Mouse (Mus musculus) kidney, postnatal 14 days (tissue): ENCODE measurements around the gene Mllt6.
A peak's percentile ranks its signal among the peaks of the same experiment; 100 is the strongest.
"Not testable (repeated sequence)": the region's sequence is repeated elsewhere in the genome, so short reads cannot be mapped to it uniquely, and the experiment has no call there.

Experiments used
- DNase-seq: peaks from one replicate; pipeline ENCODE4 v3.0.0; 2022; ENCODE audit warnings: mixed read lengths

Gene Mllt6

GRCm38 (mm10) chr11:97697199-97697890, 34.1 kb downstream of the Mllt6 start:
- DNase-seq = no peak

DNA sequence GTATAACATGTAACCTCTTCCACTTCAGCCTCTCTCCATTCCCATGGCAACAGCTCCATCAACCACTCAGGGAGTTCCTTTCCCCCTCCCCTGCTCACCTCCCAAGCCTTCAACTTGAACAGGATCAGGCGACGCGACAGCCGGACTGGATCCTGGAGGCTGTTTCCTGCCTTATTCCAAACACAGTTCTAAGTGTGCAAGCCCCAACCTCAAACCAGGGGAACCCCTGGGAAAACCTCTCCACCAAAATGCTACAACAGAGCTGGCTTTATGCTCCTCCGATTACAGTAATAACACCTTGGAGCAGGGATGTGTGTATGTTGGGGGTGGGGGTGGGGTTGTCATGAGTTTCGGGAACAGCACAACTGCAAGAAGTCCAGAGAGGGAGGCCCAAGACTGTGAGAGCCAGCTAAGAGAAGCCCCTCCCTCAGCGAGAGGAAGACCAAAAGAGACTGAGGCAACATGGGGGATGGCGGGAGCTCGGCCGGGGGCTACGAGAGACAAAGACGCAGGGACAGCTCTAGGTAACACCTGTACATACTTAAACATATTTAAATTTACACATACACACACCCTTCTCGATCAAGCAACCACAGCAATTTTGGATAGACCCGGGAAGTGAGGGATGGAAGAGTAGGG, 34.8 kb downstream of the Mllt6 start:
- DNase-seq = no peak

DNA sequence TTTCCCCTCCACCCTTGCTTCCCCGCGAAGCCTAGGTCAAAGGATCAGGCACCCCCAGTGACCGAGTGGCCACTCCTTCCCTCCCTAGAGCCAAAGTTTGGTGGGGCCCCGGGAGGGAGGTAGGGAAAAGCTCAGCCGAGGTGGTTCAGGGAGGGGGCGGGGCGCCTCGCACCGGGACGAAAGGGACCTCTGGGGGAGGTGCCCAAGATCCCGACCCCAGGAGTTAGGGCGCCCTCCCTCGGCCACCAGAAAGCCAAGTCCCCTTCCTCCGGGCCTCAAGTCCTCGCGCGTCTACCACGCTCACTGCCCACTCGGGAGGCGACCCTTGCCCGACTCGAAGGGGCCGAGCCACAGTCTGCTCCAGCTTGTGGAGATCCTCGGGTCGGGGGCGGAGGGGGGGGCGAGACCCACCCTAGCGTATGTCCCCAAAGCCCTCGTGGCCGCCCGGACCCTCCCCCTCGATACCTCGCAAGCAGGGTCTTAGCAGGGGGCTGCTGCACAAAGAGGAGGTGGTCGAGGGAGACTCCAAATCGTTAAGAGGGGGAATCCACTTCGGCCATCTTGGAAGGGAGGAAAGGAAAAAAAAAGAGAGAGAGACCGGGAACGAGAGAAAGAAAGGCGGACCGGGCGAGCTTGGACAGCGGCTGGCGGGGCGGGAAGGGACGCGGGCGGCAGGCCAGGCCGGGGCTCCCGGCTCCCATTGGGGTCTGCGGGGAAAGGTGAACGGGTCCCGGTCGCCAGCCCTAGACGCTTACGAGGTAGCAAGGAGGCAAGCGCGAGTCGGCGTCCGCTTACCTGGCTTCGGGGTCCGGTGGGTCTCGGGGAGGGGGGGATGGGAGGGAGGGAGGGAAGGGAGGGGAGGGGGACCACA, 35.8 kb downstream of the Mllt6 start:
- peak; percentile 88 for DNase-seq

- DNase-seq = peak; percentile 95
These were observed 36.4 kb downstream of the Mllt6 start for GRCm38 (mm10) chr11:97699626-97700002.

GRCm38 (mm10) chr11:97700003-97700745, 37.0 kb downstream of the Mllt6 start, which contains the start of gene Pcgf2:
Pcgf2 (minus strand) TSS chr11:97700497.
- DNase-seq = peak; percentile 90

- DNase-seq = peak; percentile 57
These were observed 37.7 kb downstream of the Mllt6 start for GRCm38 (mm10) chr11:97700746-97701580.

- DNase-seq = no peak
These were observed 38.6 kb downstream of the Mllt6 start for GRCm38 (mm10) chr11:97701581-97702392.

DNA sequence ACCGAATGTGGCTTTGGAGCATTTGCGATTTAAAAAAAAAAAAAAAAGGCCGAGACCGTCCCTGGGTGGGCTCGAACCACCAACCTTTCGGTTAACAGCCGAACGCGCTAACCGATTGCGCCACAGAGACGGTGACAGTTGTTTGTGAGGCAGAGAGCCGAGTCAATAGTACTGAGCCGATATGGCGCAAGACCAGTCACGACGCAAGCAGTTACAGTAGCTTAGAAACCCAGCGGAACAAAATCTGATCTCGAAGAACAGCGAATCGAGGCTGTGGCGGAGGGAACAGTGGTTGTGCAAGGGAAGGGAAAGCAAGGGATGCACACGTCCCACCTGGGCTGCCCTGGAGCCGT, 39.2 kb downstream of the Mllt6 start:
- peak; percentile 91 for DNase-seq

DNA sequence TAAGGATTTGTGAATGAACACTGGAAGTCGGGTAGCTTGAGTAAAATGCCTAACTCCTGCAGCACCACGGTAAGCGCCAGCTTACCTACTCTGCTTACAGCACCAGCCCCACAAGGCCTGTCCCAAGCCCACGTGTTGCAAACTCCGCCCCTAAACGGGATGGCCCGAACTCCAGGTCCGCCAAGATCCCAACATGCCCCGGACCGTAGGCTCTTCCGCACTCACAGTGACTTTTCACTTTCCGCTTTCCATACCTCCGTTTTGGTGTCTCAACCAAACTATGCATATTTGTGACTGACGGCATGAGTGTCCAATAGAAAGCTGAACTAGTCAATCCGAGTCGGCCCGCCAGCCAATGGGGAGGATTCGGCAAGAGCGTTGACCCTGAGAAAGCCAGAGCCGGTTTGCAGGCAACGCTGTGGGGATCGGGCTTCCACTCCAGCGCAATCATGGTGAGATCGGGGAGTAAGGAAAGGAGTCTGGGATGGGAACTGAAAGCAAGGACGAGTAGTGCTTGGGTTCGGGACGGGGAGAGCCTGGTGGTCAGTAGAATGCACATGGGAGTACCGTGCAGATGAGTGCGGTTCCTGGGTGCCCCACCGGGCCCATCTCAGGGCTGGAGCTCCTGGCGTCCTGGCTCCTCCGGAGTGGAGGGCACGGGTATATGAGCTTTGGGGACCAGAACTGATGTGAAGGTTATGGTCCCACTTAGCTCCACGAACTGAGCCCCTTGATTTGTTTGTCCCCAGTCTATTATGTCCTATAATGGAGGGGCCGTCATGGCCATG, 40.0 kb downstream of the Mllt6 start, which contains the start of gene Psmb3:
Gene Psmb3, plus strand, starts transcription at position 361 of the 788 bp plus-strand sequence.
- peak; percentile 100 for DNase-seq

- DNase-seq = not testable (repeated sequence)
These were observed 46.9 kb downstream of the Mllt6 start for GRCm38 (mm10) chr11:97710067-97710466.

DNA sequence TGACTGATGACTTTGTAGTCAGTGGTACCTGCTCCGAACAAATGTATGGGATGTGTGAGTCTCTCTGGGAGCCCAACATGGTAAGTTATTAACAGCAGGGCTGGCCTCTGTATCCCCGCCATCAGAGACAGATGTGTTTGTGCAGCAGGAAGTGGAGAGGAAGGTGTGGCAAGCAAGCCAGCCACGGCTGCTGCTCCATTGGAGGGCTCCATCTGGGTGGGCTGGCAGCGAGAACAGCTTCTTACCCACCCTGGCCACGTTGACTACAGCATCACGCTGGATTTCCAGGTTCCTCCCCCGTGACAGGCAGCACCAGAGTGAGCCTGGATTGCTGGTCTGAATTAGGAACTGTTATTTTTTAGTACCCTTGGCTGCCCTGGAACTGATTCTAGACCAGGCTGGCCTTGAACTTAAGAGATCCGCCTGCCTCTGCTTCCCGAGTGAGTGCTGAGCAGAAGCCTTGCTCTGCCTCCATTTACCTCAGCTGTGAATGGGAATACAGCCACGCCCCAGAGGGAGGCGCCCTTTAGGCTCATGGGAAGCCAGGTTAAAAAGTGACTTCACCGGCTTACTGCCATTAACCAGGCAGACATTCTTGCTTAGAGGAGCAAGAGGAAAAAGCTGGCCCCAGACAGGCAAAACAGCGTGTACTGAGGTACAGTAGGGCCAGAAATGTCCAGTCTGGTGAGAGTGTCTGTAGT, 48.1 kb downstream of the Mllt6 start:
- DNase-seq = no peak

GRCm38 (mm10) chr11:97712286-97712685, 49.1 kb downstream of the Mllt6 start:
- no peak for DNase-seq

DNA sequence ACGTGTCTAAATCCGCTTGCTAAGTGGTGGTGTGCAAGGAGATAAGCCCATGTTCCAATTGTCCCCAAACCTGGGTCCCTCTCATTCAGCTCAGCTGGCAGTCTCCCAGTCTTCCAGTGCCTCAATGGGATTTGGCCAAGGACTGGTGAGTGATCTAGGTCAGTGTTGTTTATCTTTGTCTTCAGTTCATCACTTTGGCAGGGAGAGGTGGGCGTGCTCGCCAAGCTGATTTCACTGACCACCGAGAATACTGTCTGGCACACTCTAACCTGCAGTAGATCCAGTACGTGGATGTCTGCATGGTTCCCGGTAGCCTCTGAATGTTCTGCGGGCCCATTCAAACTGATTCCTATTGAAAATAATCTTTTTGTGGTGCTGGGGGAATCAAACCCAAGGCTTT, 50.7 kb downstream of the Mllt6 start:
- DNase-seq = no peak

DNA sequence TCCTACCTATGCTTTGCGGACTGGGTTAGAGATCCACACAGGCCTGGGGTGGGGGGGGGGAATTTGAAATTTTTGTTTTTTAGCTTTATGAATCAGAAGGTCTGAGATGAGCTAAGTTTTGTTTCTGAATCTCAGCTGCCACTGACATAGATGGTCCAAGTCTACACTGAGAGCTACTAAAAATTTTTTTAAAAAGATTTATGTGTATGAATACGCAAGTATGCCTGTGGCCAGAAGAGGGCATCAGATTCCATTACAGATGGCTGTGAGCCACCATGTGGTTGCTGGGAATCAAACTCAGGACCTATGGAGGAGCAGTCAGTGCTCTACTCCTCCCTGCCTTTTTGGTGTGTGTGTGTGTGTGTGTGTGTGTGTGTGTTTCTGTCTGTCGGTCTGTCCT, 51.1 kb downstream of the Mllt6 start:
- DNase-seq = no peak

- no peak for DNase-seq
These were observed 51.9 kb downstream of the Mllt6 start for GRCm38 (mm10) chr11:97714784-97715760.

DNA sequence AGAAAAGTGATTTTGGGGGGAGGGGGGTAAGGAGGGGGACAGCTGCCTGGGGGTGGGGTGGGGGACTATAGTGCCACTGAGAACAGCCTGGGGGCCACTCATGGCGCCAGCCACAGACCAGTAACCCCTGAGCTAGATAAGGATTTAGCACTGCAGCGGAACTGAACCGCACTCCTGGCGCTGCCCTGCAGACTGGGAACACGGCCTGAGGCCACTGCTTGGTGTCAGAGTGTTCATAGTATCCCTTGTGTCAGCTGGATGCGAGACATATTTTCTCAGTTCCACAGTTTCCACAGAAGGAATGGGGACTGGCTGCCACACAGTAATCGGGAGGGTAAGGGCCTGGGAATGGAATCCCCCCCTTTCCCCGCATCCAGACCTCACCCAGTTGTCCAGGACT, 52.8 kb downstream of the Mllt6 start:
- no peak for DNase-seq

GRCm38 (mm10) chr11:97717369-97718280, 54.4 kb downstream of the Mllt6 start:
- DNase-seq = no peak
